Mouse (Mus musculus) kidney, adult 18-20 months (tissue): ENCODE measurements around the gene Gm12169.
"Not testable (repeated sequence)": the region's sequence is repeated elsewhere in the genome, so short reads cannot be mapped to it uniquely, and the experiment has no call there.

Source experiments
- DNase-seq: peaks from one replicate; pipeline ENCODE4 v3.0.0; 2021

Gm12169 gene

DNA sequence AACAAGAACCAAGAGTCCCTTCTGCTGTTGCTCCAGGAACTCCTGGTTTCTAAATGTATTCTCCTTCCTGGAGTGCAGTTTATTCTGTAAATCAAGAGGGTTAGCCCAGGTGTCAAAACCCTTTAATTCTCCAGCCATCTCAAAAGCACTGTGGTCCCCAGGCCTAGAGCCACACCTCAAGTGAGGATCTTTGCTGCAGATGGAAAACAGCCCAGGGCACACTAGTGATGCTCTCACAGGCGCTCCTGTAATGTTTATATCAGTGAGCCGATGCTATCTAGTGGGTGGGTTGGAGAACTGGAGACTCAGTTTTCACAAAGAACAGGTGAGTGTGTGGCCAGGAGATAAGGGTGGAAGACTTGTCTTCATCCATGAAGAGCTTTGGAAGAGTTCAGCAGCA, at the start of gene Gm12169:
Gene Gm12169 (plus strand): TSS at position 301 of the 400 bp plus-strand sequence.
- DNase-seq: no peak

- no peak for DNase-seq
Observed at GRCm38 (mm10) chr11:46474220-46474619, 49.8 kb upstream of the Gm12169 start.

DNA sequence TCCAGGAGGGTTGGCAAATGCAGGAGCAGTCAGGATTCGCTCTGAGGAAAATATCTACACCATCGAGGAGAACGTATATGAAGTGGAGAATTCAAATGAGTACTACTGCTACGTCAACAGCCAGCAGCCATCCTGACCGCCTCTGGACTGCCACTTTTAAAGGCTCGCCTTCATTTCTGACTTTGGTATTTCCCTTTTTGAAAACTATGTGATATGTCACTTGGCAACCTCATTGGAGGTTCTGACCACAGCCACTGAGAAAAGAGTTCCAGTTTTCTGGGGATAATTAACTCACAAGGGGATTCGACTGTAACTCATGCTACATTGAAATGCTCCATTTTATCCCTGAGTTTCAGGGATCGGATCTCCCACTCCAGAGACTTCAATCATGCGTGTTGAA, 44.7 kb upstream of the Gm12169 start:
- no peak for DNase-seq

DNA sequence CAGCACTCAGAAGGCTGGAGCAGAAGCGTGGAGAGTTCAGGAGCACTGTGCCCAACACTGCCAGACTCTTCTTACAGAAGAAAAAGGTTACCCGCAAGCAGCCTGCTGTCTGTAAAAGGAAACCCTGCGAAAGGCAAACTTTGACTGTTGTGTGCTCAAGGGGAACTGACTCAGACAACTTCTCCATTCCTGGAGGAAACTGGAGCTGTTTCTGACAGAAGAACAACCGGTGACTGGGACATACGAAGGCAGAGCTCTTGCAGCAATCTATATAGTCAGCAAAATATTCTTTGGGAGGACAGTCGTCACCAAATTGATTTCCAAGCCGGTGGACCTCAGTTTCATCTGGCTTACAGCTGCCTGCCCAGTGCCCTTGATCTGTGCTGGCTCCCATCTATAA, 43.5 kb upstream of the Gm12169 start:
- no peak for DNase-seq

DNA sequence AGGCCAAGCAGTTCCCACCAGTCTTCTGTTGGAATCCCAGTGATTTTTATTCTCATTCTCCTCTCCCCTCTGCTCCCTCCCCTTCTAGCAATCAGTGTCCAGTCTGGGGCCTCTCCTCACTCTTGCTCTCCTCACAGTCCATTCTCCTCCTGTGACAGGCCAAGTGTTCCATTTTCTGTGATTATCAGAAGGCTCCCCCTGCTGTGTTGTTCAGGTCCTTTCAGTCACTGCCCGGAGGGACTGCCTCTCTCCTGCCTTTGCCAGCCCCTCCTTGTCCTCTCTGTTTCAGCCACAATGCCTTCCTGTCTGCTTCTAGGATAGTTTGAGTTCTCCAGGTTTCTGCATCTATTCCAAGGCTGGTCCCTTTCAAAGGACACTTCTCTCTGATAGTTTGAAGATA, 35.8 kb upstream of the Gm12169 start:
- DNase-seq: no peak

- DNase-seq: no peak
Observed at GRCm38 (mm10) chr11:46488650-46489049, 35.4 kb upstream of the Gm12169 start.

GRCm38 (mm10) chr11:46507146-46507545, 16.9 kb upstream of the Gm12169 start:
- DNase-seq: no peak

DNA sequence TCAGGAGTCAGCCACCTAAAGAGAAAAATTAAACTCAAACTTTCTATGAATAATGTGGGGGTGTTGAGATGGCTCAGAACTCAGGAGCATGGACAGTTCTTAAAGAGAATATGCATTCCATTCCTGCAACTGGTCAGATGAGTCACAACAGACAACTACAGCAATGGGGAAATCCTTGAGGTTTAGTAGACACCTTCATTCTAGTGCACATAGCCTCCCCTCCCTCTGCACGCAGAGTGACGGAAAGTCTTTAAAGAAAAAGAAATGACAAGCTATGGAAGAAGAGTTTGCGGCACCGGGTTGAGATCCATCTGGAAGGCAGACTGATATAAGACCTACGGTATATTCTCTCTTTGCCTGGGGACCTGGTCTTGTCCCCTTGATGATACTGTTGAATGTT, 14.1 kb upstream of the Gm12169 start:
- DNase-seq: no peak

DNA sequence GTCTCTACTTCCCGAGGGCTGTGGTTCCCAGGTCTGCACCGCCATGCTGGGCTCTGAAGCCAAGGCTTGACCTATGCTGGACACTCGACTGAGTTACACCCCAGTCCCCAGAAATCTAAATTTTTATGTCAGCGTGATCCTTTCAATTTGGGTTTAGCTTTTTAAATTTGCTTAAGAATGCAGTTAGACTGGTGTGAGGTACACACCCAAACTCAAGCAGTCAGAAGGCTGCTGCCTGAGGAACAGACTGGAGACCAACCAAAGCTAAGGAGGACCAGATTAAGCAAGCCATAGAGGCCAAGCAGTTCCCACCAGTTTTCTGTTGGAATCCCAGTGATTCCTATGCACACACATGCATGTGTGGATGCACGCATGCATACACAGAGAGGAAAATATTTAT, 2.7 kb upstream of the Gm12169 start:
- DNase-seq: not testable (repeated sequence)

GRCm38 (mm10) chr11:46522719-46523118, 1.3 kb upstream of the Gm12169 start:
- peak; percentile 15 for DNase-seq

DNA sequence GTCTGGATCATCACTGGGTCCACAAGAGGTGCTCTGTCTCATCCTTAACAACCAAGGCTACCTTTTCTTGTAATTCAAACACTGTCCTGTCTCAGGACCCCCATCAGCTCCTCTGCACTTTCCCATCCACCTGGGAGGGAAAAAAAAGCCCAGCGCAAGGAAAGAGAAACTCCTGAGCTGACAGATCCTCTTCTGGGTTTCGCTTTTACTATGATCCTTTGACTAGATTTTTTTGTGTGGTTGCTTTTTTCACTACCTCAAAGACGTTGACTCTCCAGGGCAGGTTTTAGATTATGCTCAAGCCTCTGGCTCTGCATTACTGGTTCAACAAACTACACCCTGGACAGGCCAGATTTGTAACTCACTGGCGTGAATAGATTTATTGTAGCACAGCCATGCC, 6.1 kb downstream of the Gm12169 start:
- DNase-seq: no peak

DNA sequence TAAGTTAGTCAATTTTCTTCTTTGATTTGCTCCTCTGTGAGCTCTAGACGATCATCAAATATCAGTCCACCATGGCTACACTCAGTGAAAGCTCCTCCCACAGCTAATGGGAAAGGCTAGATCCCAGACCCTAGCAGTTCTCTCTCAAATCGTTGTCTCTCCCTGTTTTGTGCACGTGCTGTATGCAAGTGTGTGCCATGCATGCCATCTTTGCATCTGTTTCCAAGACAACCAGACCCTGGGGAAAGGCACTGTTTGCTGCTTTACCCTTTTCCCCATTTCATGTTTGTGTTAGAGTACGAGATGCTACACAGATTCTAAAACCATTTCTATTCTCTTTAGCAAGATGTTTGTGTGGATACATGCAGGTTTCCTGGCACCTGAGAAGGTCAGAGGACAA, 13.0 kb downstream of the Gm12169 start:
- DNase-seq: no peak

- DNase-seq: no peak
Observed at GRCm38 (mm10) chr11:46543530-46543929, 19.5 kb downstream of the Gm12169 start.

DNA sequence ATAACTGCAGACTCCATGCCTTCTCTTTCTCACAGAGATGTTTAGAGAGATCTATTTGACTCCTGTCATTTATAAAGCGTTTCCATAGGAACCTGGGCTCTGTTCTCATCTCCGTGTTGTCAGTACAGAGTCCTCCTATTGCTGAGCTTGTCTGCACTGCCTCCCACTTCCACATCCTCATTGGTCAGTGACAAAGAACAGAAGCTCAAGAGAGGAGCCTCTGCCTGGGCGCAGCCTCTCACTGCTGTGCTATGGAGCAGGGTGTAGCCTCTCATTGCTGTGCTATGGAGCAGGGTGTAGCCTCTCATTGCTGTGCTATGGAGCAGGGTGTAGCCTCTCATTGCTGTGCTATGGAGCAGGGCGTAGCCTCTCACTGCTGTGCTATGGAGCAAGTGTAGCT, 25.7 kb downstream of the Gm12169 start:
- DNase-seq: no peak

DNA sequence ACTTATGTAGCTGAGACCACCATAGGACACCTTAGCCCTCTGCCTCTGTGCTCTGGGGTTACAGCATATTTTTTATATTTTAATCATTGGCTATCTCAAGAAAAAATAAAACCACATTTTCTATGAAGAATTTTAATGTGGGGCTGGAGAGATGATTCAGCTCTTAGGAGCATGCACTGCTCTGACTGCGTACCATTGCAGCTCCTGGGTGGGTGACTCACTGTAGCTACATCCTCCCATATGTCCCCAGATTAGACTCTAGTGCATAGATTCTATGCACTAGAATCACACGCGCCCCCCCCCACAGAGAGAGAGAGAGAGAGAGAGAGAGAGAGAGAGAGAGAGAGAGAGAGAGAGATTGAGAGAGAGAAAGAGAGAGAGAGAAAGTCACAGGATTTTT, 28.7 kb downstream of the Gm12169 start:
- no peak for DNase-seq

DNA sequence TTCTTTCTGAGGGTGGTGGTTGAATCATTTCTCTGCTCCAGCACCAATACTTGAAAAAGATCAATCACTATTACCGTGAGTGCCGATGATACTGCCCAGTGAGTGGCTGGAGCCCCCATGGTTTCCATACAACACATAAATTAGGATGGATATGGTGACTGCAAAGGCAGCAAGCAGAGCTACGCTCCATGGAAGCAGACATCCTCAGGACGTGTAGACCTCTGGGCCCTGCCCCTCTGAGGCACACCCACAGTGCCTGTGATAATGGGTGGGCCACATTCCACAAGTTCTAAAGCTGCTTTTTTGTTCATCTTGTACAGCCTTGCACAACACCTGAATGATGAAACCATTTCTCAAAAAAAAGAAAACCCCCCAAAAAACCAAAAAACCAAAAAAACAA, 37.1 kb downstream of the Gm12169 start:
- DNase-seq: no peak

GRCm38 (mm10) chr11:46564671-46565070, 40.7 kb downstream of the Gm12169 start:
- no peak for DNase-seq

- no peak for DNase-seq
Observed at GRCm38 (mm10) chr11:46565967-46566366, 42.0 kb downstream of the Gm12169 start.

DNA sequence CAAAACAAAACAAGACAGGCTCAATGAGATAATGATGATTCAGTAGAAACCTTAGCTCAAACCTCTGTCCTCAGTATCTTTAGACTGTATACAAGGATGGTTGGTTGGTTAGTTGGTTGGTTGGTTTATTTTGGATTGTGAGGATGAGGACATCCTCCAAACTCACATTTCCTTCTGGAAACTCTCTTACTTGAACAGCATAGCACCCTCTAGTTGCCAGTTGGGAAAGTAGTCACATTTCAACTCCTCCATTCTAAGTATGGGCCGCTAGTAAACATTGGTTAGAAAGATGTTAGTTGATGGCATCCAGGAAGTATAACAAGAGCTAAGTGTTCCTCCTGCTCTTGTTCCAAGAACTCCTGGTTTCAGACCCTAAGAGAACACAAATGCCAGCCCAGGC, 45.1 kb downstream of the Gm12169 start:
- no peak for DNase-seq

DNA sequence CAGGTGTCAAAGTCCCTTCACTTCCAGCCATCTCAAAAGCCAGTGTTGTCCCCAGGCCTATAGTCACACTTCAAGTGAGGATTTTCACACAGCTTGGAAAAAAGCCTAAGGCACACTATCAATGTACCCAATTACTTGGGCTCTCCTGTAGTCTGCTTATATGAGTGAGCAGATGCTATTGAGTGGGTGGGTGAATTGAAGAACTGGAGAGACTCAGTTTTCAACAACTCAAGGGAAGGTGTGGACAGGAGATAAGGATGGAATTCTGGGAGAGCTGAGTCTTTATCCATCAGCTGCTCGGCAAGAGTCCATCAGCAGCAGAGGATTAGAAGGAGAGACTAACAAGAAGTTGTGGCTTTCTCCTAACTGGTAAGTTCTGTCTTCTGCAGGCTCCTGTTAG, 47.3 kb downstream of the Gm12169 start, which contains the start of gene BC053393:
Gene BC053393 (plus strand): TSS at position 210 of the 400 bp plus-strand sequence.
- DNase-seq: no peak

DNA sequence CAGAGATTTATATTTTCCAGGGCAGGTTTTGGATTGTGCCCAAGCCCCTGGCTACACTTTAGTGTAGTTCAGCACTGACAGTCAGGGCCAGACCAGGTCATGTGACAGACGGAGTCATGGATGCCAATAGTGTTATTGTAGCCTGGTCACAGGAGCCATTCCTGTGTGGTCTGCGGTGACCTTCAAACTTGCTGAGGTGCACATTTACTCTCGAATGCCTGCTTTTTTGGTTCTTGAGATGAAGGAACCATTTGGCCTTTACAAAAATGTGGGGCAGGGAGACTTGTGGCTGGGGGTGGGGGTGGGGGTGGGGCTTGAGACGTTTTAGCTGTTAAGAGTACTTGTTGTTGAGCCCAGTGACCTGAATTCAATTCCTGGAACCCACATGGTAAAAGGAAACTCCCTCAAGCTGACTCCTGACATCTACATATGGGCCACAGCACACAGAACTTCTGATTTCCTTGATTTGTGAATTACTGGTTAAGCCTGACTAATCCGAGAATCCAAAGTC, 54.8 kb downstream of the Gm12169 start:
- peak; percentile 56 for DNase-seq

GRCm38 (mm10) chr11:46580428-46580827, 56.4 kb downstream of the Gm12169 start:
- DNase-seq: no peak

DNA sequence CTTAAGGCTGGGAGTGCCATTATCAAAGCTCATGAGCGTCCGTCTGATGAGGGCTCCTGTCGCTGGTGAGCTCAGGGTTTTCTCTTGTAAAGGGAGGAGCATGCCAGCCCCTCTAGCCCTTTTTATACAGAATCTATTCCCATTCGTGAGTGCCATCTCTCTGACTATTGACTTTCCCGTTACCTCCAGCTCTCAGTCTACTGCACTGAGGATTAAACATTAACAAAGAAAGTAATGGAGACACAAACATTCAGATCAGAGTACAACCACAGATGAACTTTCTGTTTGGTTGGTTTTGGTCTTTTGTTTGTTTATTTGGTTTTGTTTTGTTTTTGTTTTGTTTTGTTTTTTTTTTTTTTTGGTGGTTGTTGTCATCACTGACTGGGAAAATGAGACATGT, 58.7 kb downstream of the Gm12169 start:
- peak; percentile 8 for DNase-seq
